Mouse (Mus musculus): ENCODE measurements around the gene Grid1. TPM values are rescaled to one million over a fixed set of nuclear protein-coding genes. Genes with fewer than 3 reads are reported as not detected.

Gene Grid1
- polyA plus RNA-seq, 1 experiment from 2014 or later, result 0.42 TPM

DNA sequence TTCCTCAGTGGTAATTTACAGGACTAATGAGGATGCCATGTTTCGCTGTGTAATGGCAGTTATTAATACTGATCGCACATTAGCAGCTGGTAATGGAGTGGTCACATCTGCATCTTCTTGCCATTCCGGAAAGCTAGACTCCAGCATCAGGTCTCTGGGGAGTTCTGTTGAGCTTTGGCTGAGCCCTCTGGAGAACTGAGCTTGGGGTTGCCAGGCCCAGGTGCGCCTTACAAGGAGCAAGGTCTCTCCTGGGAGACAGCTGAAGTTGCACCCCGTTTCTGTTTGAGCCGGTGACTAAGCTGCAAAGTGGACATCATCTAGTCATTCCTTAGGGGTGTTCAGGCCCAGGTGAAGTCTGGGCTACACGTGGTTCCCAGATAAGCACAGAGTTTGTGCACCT lies 186.8 kb downstream of the Grid1 start:
- H3K4me3 ChIP-seq, result no peak overlapping the region
- WGBS, result 85% methylated on average over 7 of the region's 7 CpGs
- no peaks in the 10 kb centered on the region for H3K9me3 ChIP-seq
- peaks cover 8% of the 10 kb centered on the region for H3K4me1 ChIP-seq (replicated peaks)
- H3K27ac ChIP-seq, result no peak overlapping the region
- DNase-seq (ENCODE audit: low spot score), result no peak
- H3K36me3 ChIP-seq, result no peaks in the 10 kb centered on the region
- no peaks in the 10 kb centered on the region for H3K27me3 ChIP-seq (ENCODE audit: insufficient read depth, poor library complexity, severe bottlenecking)

DNA sequence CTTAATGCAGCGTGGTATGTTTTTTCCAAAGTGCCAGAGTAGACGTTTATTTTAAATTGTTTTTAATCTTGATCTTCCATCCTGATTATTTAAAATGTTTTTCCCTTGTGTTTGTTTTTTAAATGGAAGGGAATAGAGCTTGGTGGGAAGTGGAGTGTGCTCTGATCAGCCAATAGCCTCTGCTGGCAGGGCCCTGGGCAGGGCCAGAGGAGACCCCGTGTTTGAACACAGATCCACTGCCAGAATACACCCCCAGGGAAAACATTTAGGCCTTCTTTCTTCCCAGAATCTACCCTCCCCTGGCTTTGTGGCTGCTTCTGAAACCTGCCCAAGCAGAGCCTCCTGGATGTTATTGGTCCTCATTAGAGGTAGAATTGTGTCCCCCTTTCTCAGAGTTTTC lies 188.8 kb downstream of the Grid1 start:
- no peak for DNase-seq (ENCODE audit: low spot score)
- H3K36me3 ChIP-seq, result no peaks in the 10 kb centered on the region
- no peak overlapping the region for H3K4me3 ChIP-seq
- 60% methylated on average over 3 of the region's 3 CpGs for WGBS
- H3K27me3 ChIP-seq (ENCODE audit: insufficient read depth, poor library complexity, severe bottlenecking), result no peaks in the 10 kb centered on the region
- no peaks in the 10 kb centered on the region for H3K9me3 ChIP-seq
- H3K27ac ChIP-seq, result no peak overlapping the region
- H3K4me1 ChIP-seq (replicated peaks), result peaks cover 8% of the 10 kb centered on the region

DNA sequence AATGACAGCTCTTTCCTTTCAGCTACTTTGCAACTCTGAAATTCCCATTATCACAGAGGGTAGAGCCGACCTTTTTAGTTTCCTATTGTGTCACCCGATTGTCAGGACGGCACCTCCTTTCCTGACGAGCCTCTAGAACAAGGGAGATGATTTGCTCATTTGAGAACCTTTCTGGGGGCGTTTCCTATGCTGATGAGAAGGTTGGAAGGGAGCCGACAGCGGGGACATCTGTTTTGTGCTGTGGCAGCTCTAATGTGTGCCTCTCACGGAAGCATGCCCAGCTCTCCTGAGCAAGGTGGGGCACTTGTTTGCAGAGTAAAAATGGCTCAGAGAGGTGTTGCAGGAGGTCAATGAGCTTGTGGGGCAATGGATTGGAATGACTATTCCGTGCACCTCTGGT lies 189.2 kb downstream of the Grid1 start:
- peaks cover 8% of the 10 kb centered on the region for H3K4me1 ChIP-seq (replicated peaks)
- no peak overlapping the region for H3K27ac ChIP-seq
- H3K36me3 ChIP-seq, result no peaks in the 10 kb centered on the region
- no peak for DNase-seq (ENCODE audit: low spot score)
- H3K9me3 ChIP-seq, result no peaks in the 10 kb centered on the region
- 25% methylated on average over 9 of the region's 9 CpGs for WGBS
- H3K27me3 ChIP-seq (ENCODE audit: insufficient read depth, poor library complexity, severe bottlenecking), result no peaks in the 10 kb centered on the region
- no peak overlapping the region for H3K4me3 ChIP-seq

DNA sequence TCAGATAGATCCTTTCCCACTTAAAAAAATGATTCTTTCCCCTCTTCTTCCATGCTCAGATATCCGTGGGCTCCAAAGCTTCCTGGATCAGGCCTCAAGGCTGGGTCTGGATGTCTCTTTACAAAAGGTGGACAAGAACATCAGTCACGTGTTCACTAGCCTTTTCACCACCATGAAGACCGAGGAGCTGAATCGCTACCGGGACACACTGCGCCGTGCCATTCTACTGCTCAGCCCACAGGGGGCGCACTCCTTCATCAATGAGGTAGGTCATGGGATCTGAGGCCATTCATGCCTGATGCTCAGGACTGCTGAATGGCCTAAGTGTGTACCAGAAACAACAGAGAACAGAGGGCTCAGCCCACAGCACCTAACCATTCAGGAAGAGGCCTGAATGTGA lies 206.8 kb downstream of the Grid1 start:
- WGBS, result 89% methylated on average over 8 of the region's 8 CpGs
- no peak for DNase-seq (ENCODE audit: low spot score)
- H3K4me3 ChIP-seq, result no peak overlapping the region
- H3K4me1 ChIP-seq (replicated peaks), result no peaks in the 10 kb centered on the region
- H3K36me3 ChIP-seq, result no peaks in the 10 kb centered on the region
- H3K27ac ChIP-seq, result no peak overlapping the region
- no peaks in the 10 kb centered on the region for H3K9me3 ChIP-seq
- H3K27me3 ChIP-seq (ENCODE audit: insufficient read depth, poor library complexity, severe bottlenecking), result no peaks in the 10 kb centered on the region

DNA sequence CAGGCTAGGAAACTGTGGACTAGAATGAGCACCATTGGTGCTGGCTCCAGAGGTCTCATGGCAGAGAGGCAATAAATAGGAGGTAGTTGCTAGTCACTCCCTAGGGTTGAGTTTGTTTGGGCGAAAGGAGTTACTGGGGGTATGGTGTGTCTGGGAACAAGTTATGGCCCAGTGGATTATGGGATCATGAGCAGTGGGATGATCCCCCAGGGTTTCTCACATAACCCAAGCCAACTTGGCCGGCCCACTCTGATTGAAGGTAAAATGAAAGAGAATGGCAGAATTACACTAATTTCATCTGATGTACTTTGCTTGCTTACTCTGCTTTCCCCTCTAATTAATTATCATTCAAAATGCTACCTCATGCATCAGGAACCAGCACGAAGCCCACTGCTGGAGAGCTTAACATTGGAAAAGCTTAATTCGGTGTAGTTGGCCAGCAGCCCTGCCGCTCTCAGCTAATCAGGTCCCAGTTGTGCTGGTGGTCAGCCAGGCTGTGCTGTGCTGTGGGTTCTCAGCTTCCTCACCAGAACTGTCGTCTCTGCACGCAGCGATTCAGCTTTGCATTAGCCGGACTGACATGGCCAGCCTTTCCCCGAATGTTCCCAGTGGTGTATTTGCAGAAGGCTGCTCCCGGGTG lies 207.7 kb downstream of the Grid1 start:
- Histone ChIP-seq H3K27ac (no peak overlapping the region), H3K36me3 (no peaks in the 10 kb centered on the region), H3K4me1 (replicated peaks) (no peaks in the 10 kb centered on the region), H3K9me3 (no peaks in the 10 kb centered on the region), H3K4me3 (no peak overlapping the region), H3K27me3 (ENCODE audit: insufficient read depth, poor library complexity, severe bottlenecking) (no peaks in the 10 kb centered on the region)
- no peak for DNase-seq (ENCODE audit: low spot score)
- 73% methylated on average over 11 of the region's 11 CpGs for WGBS

DNA sequence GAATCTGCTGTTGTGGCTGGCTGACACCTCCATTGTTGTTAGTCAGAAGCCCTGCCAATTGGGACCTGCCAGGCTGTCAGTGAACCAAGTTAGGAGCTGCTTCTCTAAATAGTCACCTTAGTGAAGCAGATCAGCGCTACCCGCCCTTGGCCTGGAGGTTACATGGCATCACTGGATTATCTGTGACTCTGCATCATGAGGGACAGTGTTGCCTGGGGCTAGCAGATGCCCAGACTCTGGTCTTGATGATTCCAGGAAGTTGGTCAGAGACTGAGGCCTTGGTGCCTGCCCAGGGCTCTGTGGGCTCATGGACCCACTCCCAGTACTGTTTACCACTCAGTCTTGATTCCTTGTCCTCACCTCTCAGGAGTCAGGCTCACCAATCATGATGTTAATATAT lies 209.7 kb downstream of the Grid1 start:
- Histone ChIP-seq H3K27me3 (ENCODE audit: insufficient read depth, poor library complexity, severe bottlenecking) (no peaks in the 10 kb centered on the region), H3K4me3 (no peak overlapping the region), H3K36me3 (no peaks in the 10 kb centered on the region), H3K27ac (no peak overlapping the region), H3K4me1 (replicated peaks) (no peaks in the 10 kb centered on the region), H3K9me3 (no peaks in the 10 kb centered on the region)
- 96% methylated on average over 2 of the region's 2 CpGs for WGBS
- no peak for DNase-seq (ENCODE audit: low spot score)

DNA sequence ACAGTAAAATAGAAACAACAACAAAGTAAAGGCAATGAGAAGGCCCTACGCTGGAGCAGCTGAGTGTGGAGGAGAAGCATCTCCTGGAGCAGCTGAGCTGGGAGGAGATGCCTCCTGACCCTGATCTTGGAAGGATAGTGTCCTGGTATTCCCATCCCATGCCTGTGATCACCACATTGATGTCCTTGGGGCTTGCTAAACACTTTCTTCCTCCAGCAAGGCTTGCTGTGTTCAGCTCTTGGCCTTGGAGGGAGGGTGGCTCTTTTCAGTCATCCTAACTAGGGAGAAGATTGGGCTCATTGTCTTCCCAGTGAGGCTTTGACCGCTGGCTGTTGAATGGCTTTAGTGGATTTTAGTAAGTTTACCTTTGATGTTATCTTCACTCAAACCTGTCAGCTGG lies 210.4 kb downstream of the Grid1 start:
- no peaks in the 10 kb centered on the region for H3K27me3 ChIP-seq (ENCODE audit: insufficient read depth, poor library complexity, severe bottlenecking)
- H3K4me3 ChIP-seq, result no peak overlapping the region
- H3K27ac ChIP-seq, result no peak overlapping the region
- WGBS, result 79% methylated on average over 2 of the region's 2 CpGs
- H3K9me3 ChIP-seq, result no peaks in the 10 kb centered on the region
- H3K4me1 ChIP-seq (replicated peaks), result no peaks in the 10 kb centered on the region
- no peak for DNase-seq (ENCODE audit: low spot score)
- no peaks in the 10 kb centered on the region for H3K36me3 ChIP-seq

DNA sequence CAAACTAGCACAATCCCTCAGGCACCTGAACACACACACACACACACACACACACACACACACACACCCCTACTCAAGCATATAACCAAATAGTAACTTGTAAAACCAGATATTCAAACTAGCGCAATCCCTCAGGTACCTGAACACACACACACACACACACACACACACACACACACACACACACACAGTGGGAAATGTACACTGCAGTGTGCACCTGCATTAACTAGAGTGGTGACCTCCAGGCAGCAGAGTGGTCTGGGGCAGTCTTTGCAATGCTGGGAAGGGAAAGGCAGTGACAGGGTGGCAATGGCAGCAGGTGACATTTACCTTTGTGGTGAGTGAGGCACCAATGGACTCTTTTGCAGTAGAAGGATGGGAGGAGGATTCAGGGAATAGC lies 212.4 kb downstream of the Grid1 start:
- WGBS, result 85% methylated on average over 1 of the region's 1 CpGs
- H3K4me1 ChIP-seq (replicated peaks), result no peaks in the 10 kb centered on the region
- H3K9me3 ChIP-seq, result no peaks in the 10 kb centered on the region
- H3K27ac ChIP-seq, result no peak overlapping the region
- no peaks in the 10 kb centered on the region for H3K36me3 ChIP-seq
- no peaks in the 10 kb centered on the region for H3K27me3 ChIP-seq (ENCODE audit: insufficient read depth, poor library complexity, severe bottlenecking)
- DNase-seq (ENCODE audit: low spot score), result no peak
- no peak overlapping the region for H3K4me3 ChIP-seq

DNA sequence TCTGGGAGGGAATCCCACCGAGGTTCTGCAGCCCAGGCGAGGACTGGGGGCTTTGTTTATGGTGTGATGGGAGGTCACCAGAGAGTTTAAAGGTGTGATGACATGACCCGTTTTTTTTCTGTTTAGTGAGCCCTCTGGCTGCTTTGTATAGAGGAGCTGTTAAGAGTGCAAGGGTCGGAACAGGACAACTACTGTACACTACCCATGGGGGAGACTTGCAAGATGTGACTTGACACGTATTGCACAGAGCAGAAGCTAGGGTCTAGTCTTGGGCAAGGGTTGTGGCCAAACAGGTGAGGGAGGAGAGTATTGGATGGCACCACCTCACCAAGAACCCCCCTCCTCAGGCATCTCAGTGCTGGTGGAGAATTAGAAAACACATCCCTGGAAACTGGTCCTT lies 224.4 kb downstream of the Grid1 start:
- Histone ChIP-seq H3K27ac (no peak overlapping the region), H3K9me3 (no peaks in the 10 kb centered on the region), H3K4me3 (no peak overlapping the region), H3K36me3 (no peaks in the 10 kb centered on the region), H3K4me1 (replicated peaks) (0 out of 2 replicates have a peak, but pooled peaks cover 6% of the 10 kb centered on the region), H3K27me3 (ENCODE audit: insufficient read depth, poor library complexity, severe bottlenecking) (no peaks in the 10 kb centered on the region)
- DNase-seq (ENCODE audit: low spot score), result no peak
- whole genome bisulfite sequencing, result 59% methylated on average over 5 of the region's 5 CpGs

DNA sequence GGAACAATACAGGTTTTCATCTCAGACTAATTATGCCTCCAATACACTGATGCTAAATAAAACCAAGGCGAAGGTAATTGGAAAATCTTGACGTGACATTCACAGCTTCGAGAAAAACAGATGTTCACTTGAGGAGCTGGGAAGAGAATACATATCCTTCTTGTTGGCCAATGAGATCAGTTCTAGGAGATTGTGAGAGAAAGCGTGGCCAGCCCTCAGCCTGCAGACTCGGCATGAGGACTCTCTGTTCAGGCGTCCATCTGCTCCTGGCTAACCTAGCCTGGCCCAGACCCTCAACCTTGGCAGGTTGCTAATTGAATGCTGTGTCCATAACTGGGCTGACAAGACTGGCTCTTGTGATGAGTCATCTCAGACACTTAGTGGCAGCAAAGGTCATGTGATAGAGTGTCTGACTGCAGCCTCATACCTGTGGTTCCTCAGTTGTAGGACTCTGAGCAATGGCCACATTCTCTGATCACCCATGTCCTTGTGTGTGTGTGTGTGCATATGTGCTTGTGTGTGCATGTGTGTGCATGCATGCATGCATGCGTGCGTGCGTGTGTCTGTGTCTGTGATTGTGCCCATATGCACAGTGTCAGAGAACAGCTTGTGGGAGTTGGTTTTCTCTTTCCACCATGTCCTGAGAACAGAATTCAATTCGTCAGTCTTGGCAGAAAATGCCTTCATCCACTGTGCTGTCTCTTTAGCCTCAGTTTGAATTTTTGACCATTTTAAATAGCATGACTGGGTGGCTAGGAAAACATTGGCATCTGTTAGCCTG lies 225.2 kb downstream of the Grid1 start:
- Histone ChIP-seq H3K27me3 (ENCODE audit: insufficient read depth, poor library complexity, severe bottlenecking) (no peaks in the 10 kb centered on the region), H3K9me3 (no peaks in the 10 kb centered on the region), H3K4me1 (replicated peaks) (0 out of 2 replicates have a peak, but pooled peaks cover 6% of the 10 kb centered on the region), H3K4me3 (no peak overlapping the region), H3K36me3 (no peaks in the 10 kb centered on the region), H3K27ac (no peak overlapping the region)
- no peak for DNase-seq (ENCODE audit: low spot score)
- 90% methylated on average over 10 of the region's 10 CpGs for WGBS

DNA sequence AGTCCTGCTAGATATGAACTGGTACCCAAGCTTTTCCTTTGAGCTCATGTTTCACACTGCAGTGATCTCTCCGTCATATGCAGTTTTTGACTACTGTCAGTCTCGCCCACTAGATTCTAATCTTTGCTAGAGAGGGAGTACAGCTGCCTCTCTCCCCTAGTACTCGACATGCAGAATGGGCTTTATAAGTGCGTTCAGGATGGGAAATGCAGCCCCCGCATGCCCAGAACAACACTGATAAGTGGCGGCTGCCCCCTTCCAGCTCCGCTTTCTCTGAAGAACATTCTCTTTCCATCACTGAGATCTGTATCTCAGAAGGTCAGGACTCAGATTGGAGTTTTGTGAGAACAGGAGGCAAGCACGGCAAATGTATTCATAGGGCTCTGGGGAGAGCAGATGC lies 229.3 kb downstream of the Grid1 start:
- H3K36me3 ChIP-seq, result no peaks in the 10 kb centered on the region
- no peak overlapping the region for H3K4me3 ChIP-seq
- 82% methylated on average over 8 of the region's 8 CpGs for WGBS
- 0 out of 2 replicates have a peak, but pooled peaks cover 2% of the 10 kb centered on the region for H3K4me1 ChIP-seq (replicated peaks)
- H3K27ac ChIP-seq, result no peak overlapping the region
- no peaks in the 10 kb centered on the region for H3K9me3 ChIP-seq
- no peaks in the 10 kb centered on the region for H3K27me3 ChIP-seq (ENCODE audit: insufficient read depth, poor library complexity, severe bottlenecking)
- no peak for DNase-seq (ENCODE audit: low spot score)

DNA sequence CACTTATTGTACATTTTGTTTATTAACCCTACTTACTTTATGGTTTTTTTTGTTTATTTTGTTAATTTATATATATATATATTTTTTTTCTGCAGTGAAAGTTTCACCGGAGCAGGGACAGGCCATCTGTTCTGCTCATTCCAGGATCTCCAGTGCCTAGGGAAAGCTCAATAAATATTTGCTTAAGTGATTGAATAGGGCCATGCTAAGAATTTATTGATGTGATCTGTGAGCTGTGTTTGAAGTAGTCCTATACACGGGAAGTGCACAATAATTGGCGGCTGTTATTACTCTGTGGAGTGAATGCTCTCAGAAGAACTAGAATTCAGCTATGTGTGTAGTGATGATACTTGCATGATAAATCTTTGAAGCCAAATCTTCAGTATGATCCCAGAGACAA lies 234.2 kb downstream of the Grid1 start:
- H3K27me3 ChIP-seq (ENCODE audit: insufficient read depth, poor library complexity, severe bottlenecking), result no peaks in the 10 kb centered on the region
- no peaks in the 10 kb centered on the region for H3K4me1 ChIP-seq (replicated peaks)
- H3K9me3 ChIP-seq, result no peaks in the 10 kb centered on the region
- H3K36me3 ChIP-seq, result no peaks in the 10 kb centered on the region
- WGBS, result 86% methylated on average over 3 of the region's 3 CpGs
- H3K27ac ChIP-seq, result no peak overlapping the region
- no peak overlapping the region for H3K4me3 ChIP-seq
- no peak for DNase-seq (ENCODE audit: low spot score)

DNA sequence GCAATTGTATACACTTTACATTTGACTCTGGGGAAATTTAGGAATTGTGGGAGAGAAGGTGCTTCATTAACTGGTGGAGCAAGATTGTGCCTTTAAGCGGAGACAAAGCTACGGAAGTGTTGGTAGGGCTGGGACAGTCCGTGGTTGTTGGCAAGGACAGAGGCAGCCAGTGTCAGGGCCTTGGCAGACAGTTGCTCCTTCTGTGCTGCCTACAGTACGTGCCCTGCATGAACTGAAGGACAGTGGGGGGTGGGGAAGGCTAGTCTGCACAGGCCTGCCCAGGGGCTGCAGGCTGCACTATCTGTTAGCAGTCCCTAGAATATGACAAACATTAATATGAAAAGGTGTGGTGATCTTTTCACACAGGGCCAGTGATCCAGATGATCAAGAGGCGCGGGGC lies 254.7 kb downstream of the Grid1 start:
- no peak for DNase-seq (ENCODE audit: low spot score)
- H3K36me3 ChIP-seq, result no peaks in the 10 kb centered on the region
- no peaks in the 10 kb centered on the region for H3K4me1 ChIP-seq (replicated peaks)
- H3K4me3 ChIP-seq, result no peak overlapping the region
- no peaks in the 10 kb centered on the region for H3K9me3 ChIP-seq
- H3K27ac ChIP-seq, result no peak overlapping the region
- 77% methylated on average over 6 of the region's 6 CpGs for WGBS
- no peaks in the 10 kb centered on the region for H3K27me3 ChIP-seq (ENCODE audit: insufficient read depth, poor library complexity, severe bottlenecking)
